Mouse (Mus musculus) neural tube, embryonic 11.5 days (tissue): Measurements from ENCODE around the gene Trap1. TPM values are rescaled to one million over a fixed set of nuclear protein-coding genes. Genes with fewer than 3 reads are reported as not detected.

Experiments used
- ATAC-seq: fragments of 200-750 bp; cut with Nextera tagmentation; 2 replicates; pipeline ENCODE4 v1.8.0; 2017; ENCODE audit warnings: moderate number of reproducible peaks, mild to moderate bottlenecking, moderate TSS enrichment, moderate library complexity; ENCODE audit not compliant: insufficient read depth, low FRiP score, low TSS enrichment
- DNase-seq: peaks from one replicate; pipeline ENCODE4 v3.0.0-alpha.2; 2015; ENCODE audit warnings: low spot score
- H3K27ac ChIP-seq: fragments of 300-500 bp; sonication (generic); 2 replicates; pipeline ENCODE4 v1.5.1; 2014; ENCODE audit warnings: low read depth, mild to moderate bottlenecking, low read length
- H3K27me3 ChIP-seq: fragments of 300-500 bp; sonication (generic); 2 replicates; pipeline ENCODE4 v1.6.1; 2014; ENCODE audit warnings: mild to moderate bottlenecking, low read length, mixed read lengths; ENCODE audit not compliant: control insufficient read depth, insufficient read depth
- H3K36me3 ChIP-seq: fragments of 300-500 bp; sonication (generic); 2 replicates; pipeline ENCODE4 v1.6.1; 2014; ENCODE audit warnings: mild to moderate bottlenecking, low read length, moderate library complexity, mixed read lengths; ENCODE audit not compliant: control insufficient read depth, insufficient read depth
- H3K4me1 ChIP-seq: fragments of 300-500 bp; sonication (generic); 2 replicates; pipeline ENCODE4 v1.6.1; 2014; ENCODE audit warnings: low read length, mixed read lengths; ENCODE audit not compliant: control insufficient read depth, insufficient read depth
- H3K4me2 ChIP-seq: fragments of 300-500 bp; sonication (generic); 2 replicates; pipeline ENCODE4 v1.6.1; 2014; ENCODE audit warnings: low read depth, mild to moderate bottlenecking, moderate library complexity
- H3K4me3 ChIP-seq: fragments of 300-500 bp; sonication (generic); 2 replicates; pipeline ENCODE4 v1.5.1; 2014; ENCODE audit warnings: low read depth, low read length
- H3K9ac ChIP-seq: fragments of 300-500 bp; sonication (generic); 2 replicates; pipeline ENCODE4 v1.6.1; 2014; ENCODE audit warnings: mild to moderate bottlenecking, low read length
- H3K9me3 ChIP-seq: fragments of 300-500 bp; sonication (generic); 2 replicates; pipeline ENCODE4 v1.6.1; 2016; ENCODE audit warnings: low read length; ENCODE audit not compliant: control insufficient read depth
- WGBS: fragments of 180-500 bp; shearing (Covaris S2); extraction: QIAGEN DNeasy Blood & Tissue Kit; methylation state at CpG from one replicate; pipeline ENCODE4 v1.1.7; 2014; 5-methylcytosine and 5-hydroxymethylcytosine counted together
- polyA plus RNA-seq: library from polyadenylated mRNA; unstranded; fragments of >200 nt; fragmentation: Nextera tagmentation; extraction: Ambion mirVana; gene quantifications from 2 replicates; pipeline ENCODE4 v1.2.1, GENCODE M21; 2014

The Trap1 gene
- polyA plus RNA-seq, 1 experiment from 2014 or later = 85.7 TPM

DNA sequence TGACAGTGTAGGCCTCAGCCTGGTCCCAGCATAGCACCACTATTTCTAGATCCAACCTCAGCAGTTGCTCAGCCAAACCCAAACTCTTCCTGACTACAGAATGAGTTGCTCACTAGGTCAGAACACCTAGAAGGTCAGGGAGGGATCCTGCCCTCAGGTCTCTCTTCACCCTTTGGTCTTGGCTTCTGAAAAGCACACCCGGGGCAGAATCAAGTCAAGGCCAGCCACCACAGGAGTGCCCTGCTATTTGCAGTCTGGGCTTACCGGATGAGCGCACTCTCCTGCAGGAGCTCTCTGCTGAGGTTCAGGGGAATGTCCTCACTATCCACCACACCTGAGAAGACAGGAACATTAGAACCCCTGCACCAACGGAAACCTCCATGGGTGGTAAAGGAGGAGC, 25.0 kb downstream of the Trap1 start:
- Histone ChIP-seq H3K9me3 (no peaks in the 10 kb centered on the region), H3K4me2 (no peak overlapping the region), H3K27me3 (no peaks in the 10 kb centered on the region), H3K36me3 (peaks cover 12% of the 10 kb centered on the region; the same call in 1 of the 2 replicates), H3K4me1 (no peaks in the 10 kb centered on the region), H3K9ac (no peak overlapping the region), H3K4me3 (no peak overlapping the region), H3K27ac (no peak overlapping the region)
- ATAC-seq (no peak), DNase-seq (no peak)
- WGBS = 94% methylated on average over 4 of the region's 4 CpGs

DNA sequence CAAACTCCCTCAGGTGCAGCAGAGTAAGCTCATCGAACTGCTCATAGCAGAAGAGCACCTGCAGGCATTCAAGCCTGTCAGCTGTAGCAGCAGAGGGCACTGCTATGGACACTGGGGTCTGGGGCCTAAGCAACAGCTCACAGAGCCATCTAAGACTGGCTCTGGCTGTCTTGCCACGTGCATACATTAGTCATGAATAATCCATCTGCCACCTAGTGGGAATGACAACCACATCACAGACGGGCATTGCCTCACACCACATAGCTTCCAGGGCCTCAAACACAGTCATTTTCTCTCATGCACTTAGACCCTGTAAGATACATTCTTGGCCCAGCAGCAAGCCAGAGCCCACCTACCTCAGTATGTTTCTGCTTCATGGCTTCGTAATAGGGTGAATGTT, 32.1 kb downstream of the Trap1 start:
- H3K4me1 ChIP-seq = no peaks in the 10 kb centered on the region
- H3K27me3 ChIP-seq = no peaks in the 10 kb centered on the region
- H3K27ac ChIP-seq = no peak overlapping the region
- H3K9me3 ChIP-seq = no peaks in the 10 kb centered on the region
- no peak overlapping the region for H3K4me3 ChIP-seq
- H3K36me3 ChIP-seq = peaks cover 10% of the 10 kb centered on the region
- no peak overlapping the region for H3K9ac ChIP-seq
- WGBS = 91% methylated on average over 4 of the region's 4 CpGs
- no peak for DNase-seq
- ATAC-seq = no peak
- H3K4me2 ChIP-seq = no peak overlapping the region

DNA sequence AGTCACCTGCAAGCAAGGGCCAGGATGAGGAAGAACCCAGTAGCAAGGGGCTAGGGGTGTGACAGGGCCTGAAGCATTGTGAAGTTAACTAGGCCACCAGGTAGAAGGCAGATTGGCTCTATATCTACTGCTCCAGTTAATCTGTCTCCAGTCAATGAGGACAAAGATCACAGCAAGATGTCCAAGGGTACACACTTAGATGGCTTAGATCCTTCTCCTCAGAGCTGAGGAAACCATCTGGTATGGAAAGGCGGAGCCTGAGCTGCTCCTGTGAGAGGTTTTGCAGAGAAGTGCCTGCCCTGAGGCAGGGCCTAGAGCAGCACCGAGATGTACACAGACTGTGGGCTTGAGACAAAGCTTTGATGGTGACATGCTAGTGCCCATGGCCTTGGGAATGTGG, 33.5 kb downstream of the Trap1 start:
- Histone ChIP-seq H3K4me3 (no peak overlapping the region), H3K27ac (no peak overlapping the region), H3K4me1 (no peaks in the 10 kb centered on the region), H3K4me2 (no peak overlapping the region), H3K36me3 (peaks cover 14% of the 10 kb centered on the region), H3K9me3 (no peaks in the 10 kb centered on the region), H3K9ac (no peak overlapping the region), H3K27me3 (no peaks in the 10 kb centered on the region)
- DNase-seq (no peak), ATAC-seq (no peak)
- WGBS = 97% methylated on average over 2 of the region's 2 CpGs

DNA sequence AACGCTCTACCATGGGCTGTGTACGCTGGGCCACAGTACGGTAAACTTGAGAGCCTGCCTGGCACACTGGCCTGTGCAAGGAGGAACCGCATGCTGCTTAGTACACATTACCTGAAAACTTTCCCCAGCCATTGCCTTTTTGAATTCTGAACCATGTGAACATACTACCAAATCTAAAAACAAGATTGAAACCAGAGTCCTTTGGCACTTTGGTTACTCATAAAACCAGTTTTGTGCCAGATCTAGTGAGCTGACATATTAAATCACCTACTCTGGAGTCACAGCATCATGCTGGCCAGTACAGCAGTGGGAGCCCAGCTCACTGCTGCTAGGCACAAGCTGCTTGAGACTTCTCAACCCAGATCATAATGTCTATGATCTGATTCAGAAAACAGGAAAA, 36.0 kb downstream of the Trap1 start:
- Histone ChIP-seq H3K27ac (no peak overlapping the region), H3K36me3 (peaks cover 17% of the 10 kb centered on the region), H3K9ac (no peak overlapping the region), H3K4me3 (no peak overlapping the region), H3K4me1 (no peaks in the 10 kb centered on the region), H3K4me2 (no peak overlapping the region), H3K9me3 (no peaks in the 10 kb centered on the region), H3K27me3 (no peaks in the 10 kb centered on the region)
- WGBS = 98% methylated on average over 4 of the region's 4 CpGs
- ATAC-seq (no peak), DNase-seq (no peak)

DNA sequence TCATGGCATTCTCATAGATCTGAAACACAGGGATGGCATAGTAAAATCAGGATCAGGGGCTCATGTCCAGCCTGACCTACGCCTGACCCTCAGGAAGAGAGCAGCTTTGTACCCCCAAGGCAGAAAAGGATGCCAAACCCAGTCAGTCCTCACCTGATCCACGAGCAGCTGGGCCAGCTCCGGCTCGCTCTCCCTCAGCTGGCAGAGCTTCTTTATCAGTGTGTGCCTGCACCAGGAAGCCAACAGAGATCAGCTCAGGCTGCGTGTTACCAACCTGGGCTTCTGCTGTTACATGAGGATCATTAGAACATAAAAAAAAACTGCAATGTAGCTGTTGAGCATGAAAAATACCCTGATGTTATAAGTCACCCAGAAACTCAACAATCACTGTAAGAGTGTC, 37.4 kb downstream of the Trap1 start:
- Histone ChIP-seq H3K4me2 (no peak overlapping the region), H3K9me3 (no peaks in the 10 kb centered on the region), H3K27me3 (no peaks in the 10 kb centered on the region), H3K4me3 (no peak overlapping the region), H3K9ac (no peak overlapping the region), H3K27ac (no peak overlapping the region), H3K36me3 (peaks cover 17% of the 10 kb centered on the region), H3K4me1 (no peaks in the 10 kb centered on the region)
- DNase-seq (no peak), ATAC-seq (no peak)
- 92% methylated on average over 5 of the region's 5 CpGs for WGBS

DNA sequence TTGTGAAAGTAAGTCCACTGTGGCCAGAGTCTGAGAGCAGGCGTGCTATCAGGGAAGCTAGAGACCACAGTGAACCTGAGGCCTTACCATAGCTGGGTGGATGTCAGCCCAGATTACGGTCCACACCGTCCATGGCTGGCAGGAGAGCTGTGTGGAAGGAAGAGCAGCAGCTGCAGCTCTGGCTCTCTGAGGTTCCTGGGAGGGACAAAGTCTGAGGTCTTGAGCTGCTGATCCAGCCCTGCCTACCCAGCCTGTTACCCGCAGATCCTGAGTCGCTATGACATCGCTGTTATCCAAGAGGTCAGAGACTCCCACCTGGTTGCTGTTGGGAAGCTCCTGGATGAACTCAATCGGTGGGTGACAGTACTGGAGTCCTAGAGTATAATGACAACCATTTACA, 39.9 kb downstream of the Trap1 start:
- ATAC-seq = no peak
- Histone ChIP-seq H3K4me2 (no peak overlapping the region), H3K4me3 (no peak overlapping the region), H3K36me3 (peaks cover 11% of the 10 kb centered on the region), H3K4me1 (no peaks in the 10 kb centered on the region), H3K27me3 (no peaks in the 10 kb centered on the region), H3K9me3 (no peaks in the 10 kb centered on the region), H3K9ac (no peak overlapping the region), H3K27ac (no peak overlapping the region)
- DNase-seq = no peak
- WGBS = 93% methylated on average over 7 of the region's 7 CpGs

DNA sequence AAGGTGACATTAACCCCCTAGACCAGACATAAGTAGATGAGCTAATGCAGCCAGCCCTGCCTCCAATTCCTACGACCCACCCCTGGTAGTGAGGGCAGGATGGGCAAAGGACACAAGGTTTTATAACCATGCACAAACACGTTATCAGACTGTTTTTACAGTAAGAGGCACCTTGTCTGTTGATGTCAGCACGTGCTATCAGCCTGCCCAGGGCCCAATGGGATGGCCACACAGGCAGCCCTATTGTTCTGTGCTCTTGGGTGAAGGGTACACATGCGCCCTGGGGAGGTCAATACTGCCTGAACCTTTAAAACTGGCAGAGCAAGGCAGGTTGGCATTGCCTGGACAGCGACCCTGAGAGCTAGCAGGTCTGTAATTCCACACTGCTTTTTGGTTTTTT, 40.8 kb downstream of the Trap1 start, which contains the start of gene Dnase1:
Gene Dnase1, plus strand, starts transcription at position 136 of the 400 bp plus-strand sequence.
- WGBS = 87% methylated on average over 5 of the region's 5 CpGs
- Histone ChIP-seq H3K36me3 (peaks cover 11% of the 10 kb centered on the region), H3K27ac (no peak within 1 kb of the TSS)

DNA sequence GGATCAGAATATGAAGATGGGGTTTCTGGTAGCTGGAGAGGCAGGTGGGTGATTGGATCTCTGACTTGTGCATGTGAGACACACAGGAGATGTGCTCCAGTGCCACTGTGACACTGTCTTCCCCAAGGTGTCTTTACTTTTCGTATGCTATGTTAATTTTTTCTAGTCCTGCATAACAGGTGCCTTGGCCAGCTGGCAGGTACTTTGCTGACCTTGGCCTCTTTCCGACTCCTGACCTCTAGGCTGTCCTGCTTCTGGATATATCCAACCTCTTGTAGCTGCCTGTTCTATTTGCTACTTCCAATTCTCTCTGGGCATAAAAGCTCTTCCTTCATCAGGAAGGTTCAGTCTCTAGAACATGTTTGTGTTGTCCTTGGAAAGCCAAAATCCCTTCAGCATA, 42.1 kb downstream of the Trap1 start:
- peaks cover 11% of the 10 kb centered on the region for H3K36me3 ChIP-seq
- no peak for ATAC-seq
- 78% methylated on average over 2 of the region's 2 CpGs for WGBS

More for the DNA sequence above, 40.8 kb downstream of the Trap1 start, which contains the start of gene Dnase1:
- H3K4me1 ChIP-seq = no peaks in the 10 kb centered on the region
- no peaks in the 10 kb centered on the region for H3K9me3 ChIP-seq
- no peak within 1 kb of the TSS for H3K4me3 ChIP-seq
- ATAC-seq (no peak), DNase-seq (no peak)
- H3K9ac ChIP-seq = no peak within 1 kb of the TSS
- H3K27me3 ChIP-seq = no peaks in the 10 kb centered on the region
- no peak within 1 kb of the TSS for H3K4me2 ChIP-seq

DNA sequence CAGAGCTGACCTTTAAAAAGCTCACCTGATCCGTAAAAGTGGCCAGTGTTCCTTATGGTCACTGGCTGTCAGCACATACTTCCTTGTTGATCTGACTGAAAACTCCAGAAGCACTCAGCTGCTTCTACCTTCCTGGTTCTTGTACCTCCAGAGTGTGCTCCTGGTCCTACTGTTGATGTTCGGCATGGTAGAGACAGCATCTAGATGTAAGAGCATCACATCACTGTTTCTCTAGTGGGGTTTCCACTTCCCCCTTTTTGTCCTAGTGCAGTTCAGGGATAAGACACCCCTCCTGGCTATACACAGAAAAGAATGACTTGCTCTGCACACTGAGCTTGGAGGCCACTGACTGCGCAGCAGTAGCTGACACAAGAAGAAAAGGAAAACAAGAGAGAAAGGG, 43.2 kb downstream of the Trap1 start:
- H3K27me3 ChIP-seq = no peaks in the 10 kb centered on the region
- no peaks in the 10 kb centered on the region for H3K9me3 ChIP-seq
- H3K4me2 ChIP-seq = no peak overlapping the region
- WGBS = 97% methylated on average over 3 of the region's 3 CpGs
- H3K27ac ChIP-seq = no peak overlapping the region
- no peak overlapping the region for H3K9ac ChIP-seq
- H3K4me3 ChIP-seq = no peak overlapping the region
- ATAC-seq (no peak), DNase-seq (no peak)
- H3K4me1 ChIP-seq = no peaks in the 10 kb centered on the region
- peaks cover 11% of the 10 kb centered on the region for H3K36me3 ChIP-seq

More for the DNA sequence above, 42.1 kb downstream of the Trap1 start:
- H3K9ac ChIP-seq = no peak overlapping the region
- no peak for DNase-seq
- H3K27ac ChIP-seq = no peak overlapping the region
- no peaks in the 10 kb centered on the region for H3K27me3 ChIP-seq
- no peak overlapping the region for H3K4me2 ChIP-seq
- H3K9me3 ChIP-seq = no peaks in the 10 kb centered on the region
- H3K4me1 ChIP-seq = no peaks in the 10 kb centered on the region
- no peak overlapping the region for H3K4me3 ChIP-seq
